Mouse (Mus musculus): ENCODE results near the gene Pvr. TPM values are rescaled to one million over a fixed set of nuclear protein-coding genes. Genes with fewer than 3 reads are reported as not detected.

The Pvr gene
- 20.5 TPM for polyA plus RNA-seq (2014; fragmentation: Illumina TruSeq; extraction: RNeasy Lipid Tissue Mini Kit (QIAGEN cat#74804); ENCODE audit: low read depth, low replicate concordance)

GRCm38 (mm10) chr7:19920506-19921261 is at the start of gene Pvr:
TSS of gene Pvr (minus strand) at chr7:19921160.

GRCm38 (mm10) chr7:19964985-19965579 is 44.1 kb upstream of the Pvr start, which contains the start of gene Ceacam20:
TSS of gene Ceacam20 (plus strand) at chr7:19965412.

DNA sequence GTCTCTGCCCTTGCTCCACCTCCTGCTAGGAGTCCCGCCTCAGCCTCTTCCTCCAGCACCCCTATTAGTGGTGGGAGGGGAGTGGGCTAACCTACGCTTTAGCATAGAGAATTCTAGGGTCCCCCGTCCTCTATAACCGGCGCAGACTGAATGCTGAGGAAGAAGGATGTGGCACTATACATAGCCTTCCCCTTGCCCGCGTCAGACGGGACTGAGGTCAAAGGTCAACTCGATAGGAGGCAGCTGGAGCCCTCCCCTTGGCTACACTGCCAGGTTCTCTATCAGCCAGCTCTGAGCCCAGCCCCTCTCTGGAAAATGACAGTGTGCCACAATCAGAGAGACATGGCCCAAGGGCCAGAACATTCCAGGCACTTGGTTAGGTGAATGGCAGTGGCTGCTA is 29.6 kb upstream of the Pvr start, which contains the start of gene Igsf23:
TSS of gene Igsf23 (minus strand) at position 168 of the 400 bp plus-strand sequence.

DNA sequence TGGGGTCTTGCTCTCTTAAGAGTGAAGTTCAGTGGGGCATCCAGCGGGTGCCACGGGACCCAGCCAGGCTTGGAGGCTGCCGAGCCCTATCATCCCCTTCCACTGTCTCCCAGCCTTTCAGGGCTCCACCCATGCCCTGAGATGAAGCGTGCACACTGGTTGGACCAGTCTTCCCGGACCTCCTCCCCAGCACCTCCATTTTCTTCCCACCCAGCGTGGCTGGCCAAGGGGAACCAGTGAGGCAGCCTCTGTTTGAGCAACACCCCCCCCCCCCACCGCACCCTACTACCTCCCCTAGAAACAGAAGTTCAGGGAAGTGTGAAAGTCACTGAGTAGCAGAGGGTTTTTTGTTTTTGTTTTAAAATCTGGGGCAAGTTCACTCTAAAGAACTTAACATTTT is 33.1 kb downstream of the Pvr start, which contains the start of gene Ceacam19:
TSS of gene Ceacam19 (minus strand) at position 117 of the 400 bp plus-strand sequence.

DNA sequence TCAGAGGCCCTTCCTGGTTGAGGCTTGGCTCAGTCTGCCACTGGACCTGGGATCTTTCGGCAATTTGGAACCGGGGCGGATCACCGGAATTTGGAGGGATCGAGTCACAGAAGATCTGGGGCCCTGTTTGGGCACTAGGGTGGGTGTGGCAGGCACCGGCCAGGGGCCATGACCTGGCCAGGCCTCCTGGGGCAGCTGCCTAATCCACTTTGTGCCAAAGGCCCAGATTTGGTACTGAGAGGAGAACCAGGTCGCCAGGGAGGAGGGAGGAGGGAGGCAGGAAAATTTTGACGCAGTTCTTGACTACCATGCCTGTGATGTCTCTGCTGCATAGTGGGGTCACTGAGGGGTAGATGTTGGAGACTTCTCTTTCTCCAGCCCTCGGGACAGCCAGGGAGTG is 59.8 kb downstream of the Pvr start, which contains the start of gene Ceacam16:
TSS of gene Ceacam16 (minus strand) at position 101 of the 400 bp plus-strand sequence.

Other genes with a start within 250 kb of the Pvr start
- 2.8 TPM for gene Apoc2, start 243.2 kb downstream of the Pvr start, polyA plus RNA-seq (2014; fragmentation: Illumina TruSeq; extraction: RNeasy Lipid Tissue Mini Kit (QIAGEN cat#74804); ENCODE audit: low read depth, low replicate concordance)
- gene Gm44805, start 239.7 kb downstream of the Pvr start, polyA plus RNA-seq (2014; fragmentation: Illumina TruSeq; extraction: RNeasy Lipid Tissue Mini Kit (QIAGEN cat#74804); ENCODE audit: low read depth, low replicate concordance): not detected
- gene Apoc4, start 239.7 kb downstream of the Pvr start, polyA plus RNA-seq (2014; fragmentation: Illumina TruSeq; extraction: RNeasy Lipid Tissue Mini Kit (QIAGEN cat#74804); ENCODE audit: low read depth, low replicate concordance): 4.9 TPM
- gene Apoc1, start 228.5 kb downstream of the Pvr start, polyA plus RNA-seq (2014; fragmentation: Illumina TruSeq; extraction: RNeasy Lipid Tissue Mini Kit (QIAGEN cat#74804); ENCODE audit: low read depth, low replicate concordance): 298 TPM
- 3,823 TPM for gene Apoe, start 222.0 kb downstream of the Pvr start, polyA plus RNA-seq (2014; fragmentation: Illumina TruSeq; extraction: RNeasy Lipid Tissue Mini Kit (QIAGEN cat#74804); ENCODE audit: low read depth, low replicate concordance)
- 50.1 TPM for gene Tomm40, start 205.7 kb downstream of the Pvr start, polyA plus RNA-seq (2014; fragmentation: Illumina TruSeq; extraction: RNeasy Lipid Tissue Mini Kit (QIAGEN cat#74804); ENCODE audit: low read depth, low replicate concordance)
- gene Nectin2, start 170.7 kb downstream of the Pvr start, polyA plus RNA-seq (2014; fragmentation: Illumina TruSeq; extraction: RNeasy Lipid Tissue Mini Kit (QIAGEN cat#74804); ENCODE audit: low read depth, low replicate concordance): 27.4 TPM
- gene Bcam, start 150.1 kb downstream of the Pvr start, polyA plus RNA-seq (2014; fragmentation: Illumina TruSeq; extraction: RNeasy Lipid Tissue Mini Kit (QIAGEN cat#74804); ENCODE audit: low read depth, low replicate concordance): 75.8 TPM
- gene Cblc, start 124.4 kb downstream of the Pvr start, polyA plus RNA-seq (2014; fragmentation: Illumina TruSeq; extraction: RNeasy Lipid Tissue Mini Kit (QIAGEN cat#74804); ENCODE audit: low read depth, low replicate concordance): 16.0 TPM
- gene Bcl3, start 98.4 kb downstream of the Pvr start, polyA plus RNA-seq (2014; fragmentation: Illumina TruSeq; extraction: RNeasy Lipid Tissue Mini Kit (QIAGEN cat#74804); ENCODE audit: low read depth, low replicate concordance): 7.0 TPM
- not detected for gene Gm19345, start 69.2 kb downstream of the Pvr start, polyA plus RNA-seq (2014; fragmentation: Illumina TruSeq; extraction: RNeasy Lipid Tissue Mini Kit (QIAGEN cat#74804); ENCODE audit: low read depth, low replicate concordance)
- gene Ceacam16, start 59.9 kb downstream of the Pvr start, polyA plus RNA-seq (2014; fragmentation: Illumina TruSeq; extraction: RNeasy Lipid Tissue Mini Kit (QIAGEN cat#74804); ENCODE audit: low read depth, low replicate concordance): not detected
- 0.22 TPM for gene Ceacam19, start 33.2 kb downstream of the Pvr start, polyA plus RNA-seq (2014; fragmentation: Illumina TruSeq; extraction: RNeasy Lipid Tissue Mini Kit (QIAGEN cat#74804); ENCODE audit: low read depth, low replicate concordance)
- gene Igsf23, start 29.6 kb upstream of the Pvr start, polyA plus RNA-seq (2014; fragmentation: Illumina TruSeq; extraction: RNeasy Lipid Tissue Mini Kit (QIAGEN cat#74804); ENCODE audit: low read depth, low replicate concordance): not detected
- 0.24 TPM for gene Ceacam20, start 44.3 kb upstream of the Pvr start, polyA plus RNA-seq (2014; fragmentation: Illumina TruSeq; extraction: RNeasy Lipid Tissue Mini Kit (QIAGEN cat#74804); ENCODE audit: low read depth, low replicate concordance)
- 2.6 TPM for gene Nlrp9b, start 70.3 kb upstream of the Pvr start, polyA plus RNA-seq (2014; fragmentation: Illumina TruSeq; extraction: RNeasy Lipid Tissue Mini Kit (QIAGEN cat#74804); ENCODE audit: low read depth, low replicate concordance)
- not detected for gene Vmn1r91, start 178.5 kb upstream of the Pvr start, polyA plus RNA-seq (2014; fragmentation: Illumina TruSeq; extraction: RNeasy Lipid Tissue Mini Kit (QIAGEN cat#74804); ENCODE audit: low read depth, low replicate concordance)
- gene Gm16442, start 201.4 kb upstream of the Pvr start, polyA plus RNA-seq (2014; fragmentation: Illumina TruSeq; extraction: RNeasy Lipid Tissue Mini Kit (QIAGEN cat#74804); ENCODE audit: low read depth, low replicate concordance): not detected
- not detected for gene Vmn1r93, start 217.9 kb upstream of the Pvr start, polyA plus RNA-seq (2014; fragmentation: Illumina TruSeq; extraction: RNeasy Lipid Tissue Mini Kit (QIAGEN cat#74804); ENCODE audit: low read depth, low replicate concordance)
- gene Vmn1r94, start 247.2 kb upstream of the Pvr start, polyA plus RNA-seq (2014; fragmentation: Illumina TruSeq; extraction: RNeasy Lipid Tissue Mini Kit (QIAGEN cat#74804); ENCODE audit: low read depth, low replicate concordance): not detected

Measured in adipose tissue, adult 10 weeks (tissue).